Mouse (Mus musculus) ZHBTc4 (cell line): Measurements from ENCODE around the gene Ugt1a1.
A peak's percentile ranks its signal among the peaks of the same experiment; 100 is the strongest.
"Not testable (repeated sequence)": the region's sequence is repeated elsewhere in the genome, so short reads cannot be mapped to it uniquely, and the experiment has no call there.

Experiments
- DNase-seq: peaks from one replicate; pipeline ENCODE4 v3.0.0-alpha.2; 2011; ENCODE audit warnings: low read depth, low spot score

Ugt1a1 gene

GRCm38 (mm10) chr1:88211812-88212211, at the start of gene Ugt1a1:
TSS of gene Ugt1a1 (plus strand) at chr1:88211959.
- DNase-seq: no peak

GRCm38 (mm10) chr1:88165711-88166110, 46.0 kb upstream of the Ugt1a1 start, which contains the start of gene Ugt1a5:
TSS of gene Ugt1a5 (plus strand) at chr1:88166012.
- no peak for DNase-seq

- not testable (repeated sequence) for DNase-seq
These were observed 39.6 kb upstream of the Ugt1a1 start for GRCm38 (mm10) chr1:88172190-88172589.

GRCm38 (mm10) chr1:88179657-88180056, 32.1 kb upstream of the Ugt1a1 start:
- no peak for DNase-seq

- DNase-seq: no peak
These were observed 25.3 kb upstream of the Ugt1a1 start for GRCm38 (mm10) chr1:88186325-88186935.

- DNase-seq: no peak
These were observed 19.6 kb upstream of the Ugt1a1 start for GRCm38 (mm10) chr1:88192136-88192535.

- no peak for DNase-seq
These were observed 16.1 kb upstream of the Ugt1a1 start for GRCm38 (mm10) chr1:88195687-88196086.

GRCm38 (mm10) chr1:88197443-88197842, 14.3 kb upstream of the Ugt1a1 start:
- no peak for DNase-seq

- no peak for DNase-seq
These were observed 11.8 kb upstream of the Ugt1a1 start for GRCm38 (mm10) chr1:88199996-88200395.

GRCm38 (mm10) chr1:88200456-88200855, 11.3 kb upstream of the Ugt1a1 start, which contains the start of gene Ugt1a2:
TSS of gene Ugt1a2 (plus strand) at chr1:88200601.
- no peak for DNase-seq

GRCm38 (mm10) chr1:88205294-88205922, 6.4 kb upstream of the Ugt1a1 start, which contains the start of gene Dnajb3:
TSS of gene Dnajb3 (minus strand) at chr1:88205782.
- DNase-seq: peak; percentile 84

GRCm38 (mm10) chr1:88206843-88207479, 4.8 kb upstream of the Ugt1a1 start:
- DNase-seq: no peak

GRCm38 (mm10) chr1:88212341-88213045, 734 bp downstream of the Ugt1a1 start:
- no peak for DNase-seq

- no peak for DNase-seq
These were observed 1.3 kb downstream of the Ugt1a1 start for GRCm38 (mm10) chr1:88213061-88213460.

GRCm38 (mm10) chr1:88213766-88214461, 2.2 kb downstream of the Ugt1a1 start:
- no peak for DNase-seq

- DNase-seq: no peak
These were observed 2.7 kb downstream of the Ugt1a1 start for GRCm38 (mm10) chr1:88214462-88214952.

- no peak for DNase-seq
These were observed 4.0 kb downstream of the Ugt1a1 start for GRCm38 (mm10) chr1:88215466-88216380.

- no peak for DNase-seq
These were observed 4.8 kb downstream of the Ugt1a1 start for GRCm38 (mm10) chr1:88216551-88216950.

- peak; percentile 42 for DNase-seq
These were observed 5.4 kb downstream of the Ugt1a1 start for GRCm38 (mm10) chr1:88217144-88217543.

- DNase-seq: no peak
These were observed 5.8 kb downstream of the Ugt1a1 start for GRCm38 (mm10) chr1:88217576-88217975.
